In the genomic region with DNA sequence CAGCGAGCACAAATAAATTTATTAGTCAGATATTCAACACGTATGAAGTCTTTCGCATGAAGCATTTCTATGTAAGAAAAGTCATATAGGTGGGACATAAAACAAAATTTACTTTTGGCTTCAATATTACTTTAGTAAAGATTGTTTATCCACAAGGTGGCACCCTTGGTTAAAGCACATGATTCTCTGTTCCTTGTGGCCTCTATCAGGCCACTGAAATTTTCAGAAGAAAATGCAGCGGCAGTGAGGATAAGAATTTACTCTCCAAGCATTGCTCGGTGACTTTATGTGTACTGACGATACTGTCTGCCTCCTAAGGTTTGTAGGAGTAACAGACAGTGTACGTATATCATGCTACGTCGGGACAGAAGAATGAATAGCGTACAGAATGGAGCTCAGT, we compare ENCODE assay signal across 14 mouse cellular contexts.
DNase-seq lines count a peak whose midpoint lies in the region; ATAC-seq lines count a peak whose summit lies in the region.
"Had no signal": no experiment of that assay in that cellular context is flagged by ENCODE, and none has a peak within 500 bp of the region (broad histone marks: within the 10 kb centered on the region; RNA-seq: fewer than 3 reads in every experiment).

No protein-coding gene starts in this region.

- no peaks in the 10 kb centered on the region for H3K9me3 ChIP-seq in hindbrain, embryonic 11.5 days (ENCODE audit: control insufficient read depth, low read length)
- H3K9me3 ChIP-seq in hindbrain, embryonic 10.5 days: no peaks in the 10 kb centered on the region
- no peaks in the 10 kb centered on the region for H3K9me3 ChIP-seq in neural tube, embryonic 14.5 days (ENCODE audit: control insufficient read depth, low read length)
- H3K9me3 ChIP-seq: lung, embryonic 15.5 days; neural tube, embryonic 12.5 days had no signal

- H3K9ac ChIP-seq in hindbrain, embryonic 11.5 days (ENCODE audit: low read depth, low read length): no peak overlapping the region
- H3K9ac ChIP-seq in neural tube, embryonic 14.5 days (replicated peaks; ENCODE audit: low read depth, low read length): no peak overlapping the region
- H3K9ac ChIP-seq: lung, embryonic 15.5 days; neural tube, embryonic 12.5 days had no signal

- H3K36me3 ChIP-seq in hindbrain, embryonic 11.5 days (ENCODE audit: control insufficient read depth, insufficient read depth, low read length): no peaks in the 10 kb centered on the region
- no peaks in the 10 kb centered on the region for H3K36me3 ChIP-seq in hindbrain, embryonic 10.5 days
- H3K36me3 ChIP-seq in neural tube, embryonic 14.5 days (ENCODE audit: control insufficient read depth, insufficient read depth, low read length): no peaks in the 10 kb centered on the region
- H3K36me3 ChIP-seq: lung, embryonic 15.5 days; neural tube, embryonic 12.5 days had no signal

- H3K4me2 ChIP-seq in hindbrain, embryonic 11.5 days (replicated peaks; ENCODE audit: low read depth, low read length): no peak overlapping the region
- no peak overlapping the region for H3K4me2 ChIP-seq in neural tube, embryonic 14.5 days (ENCODE audit: low read depth, low read length)
- H3K4me2 ChIP-seq: lung, embryonic 15.5 days; neural tube, embryonic 12.5 days had no signal

- H3K4me1 ChIP-seq in hindbrain, embryonic 11.5 days (replicated peaks; ENCODE audit: control insufficient read depth, insufficient read depth, low read length): no peaks in the 10 kb centered on the region
- H3K4me1 ChIP-seq in hindbrain, embryonic 10.5 days (replicated peaks): no peaks in the 10 kb centered on the region
- no peaks in the 10 kb centered on the region; the same call in 1 of the 2 replicates for H3K4me1 ChIP-seq in neural tube, embryonic 14.5 days (ENCODE audit: control insufficient read depth, insufficient read depth, low read length)
- H3K4me1 ChIP-seq: lung, embryonic 15.5 days; neural tube, embryonic 12.5 days had no signal

- 84% methylated on average over 10 of the region's 10 CpGs for WGBS in hindbrain, embryonic 11.5 days
- WGBS in hindbrain, embryonic 10.5 days: 87% methylated on average over 10 of the region's 10 CpGs
- 70% methylated on average over 10 of the region's 10 CpGs for WGBS in neural tube, embryonic 14.5 days

- no peak for ATAC-seq in hindbrain, embryonic 11.5 days (ENCODE audit: low FRiP score)
- peak; percentile 38; the same call in 1 of the 2 replicates for ATAC-seq in neural tube, embryonic 14.5 days (ENCODE audit: low read depth)

- H3K4me3 ChIP-seq in hindbrain, embryonic 11.5 days (ENCODE audit: low read depth, low read length): no peak overlapping the region
- no peak overlapping the region for H3K4me3 ChIP-seq in hindbrain, embryonic 10.5 days
- no peak overlapping the region for H3K4me3 ChIP-seq in neural tube, embryonic 14.5 days (ENCODE audit: low read depth, low read length)
- H3K4me3 ChIP-seq: lung, embryonic 15.5 days; neural tube, embryonic 12.5 days had no signal

- no peaks in the 10 kb centered on the region for H3K27me3 ChIP-seq in hindbrain, embryonic 11.5 days (ENCODE audit: control insufficient read depth, insufficient read depth, low read length)
- no peaks in the 10 kb centered on the region for H3K27me3 ChIP-seq in hindbrain, embryonic 10.5 days (ENCODE audit: insufficient read depth, poor library complexity, severe bottlenecking)
- H3K27me3 ChIP-seq in neural tube, embryonic 14.5 days (ENCODE audit: control insufficient read depth, insufficient read depth, low read length): no peaks in the 10 kb centered on the region
- H3K27me3 ChIP-seq: lung, embryonic 15.5 days; neural tube, embryonic 12.5 days had no signal

- DNase-seq in cerebellum, postnatal 10 days: peak; percentile 18 to 42
- DNase-seq in cerebellum, adult 11 months: no peak
- peak; percentile 10 for DNase-seq in hindbrain, embryonic 11.5 days (ENCODE audit: low spot score)
- DNase-seq in hindbrain, embryonic 10.5 days (ENCODE audit: low spot score): no peak
- no peak for DNase-seq in neural tube, embryonic 10.5 days (ENCODE audit: extremely low spot score, low spot score)
- DNase-seq in telencephalon, adult 2 months (ENCODE audit: low read depth, low spot score): peak; percentile 8
- no peak for DNase-seq in liver
- DNase-seq: cerebellum, postnatal 25 days; kidney, postnatal 25 days; right cerebral cortex, postnatal 14 days; thymus, postnatal 14 days had no signal

- no peak overlapping the region for H3K27ac ChIP-seq in hindbrain, embryonic 11.5 days (ENCODE audit: low read depth, low read length)
- H3K27ac ChIP-seq in hindbrain, embryonic 10.5 days: no peak overlapping the region
- no peak overlapping the region for H3K27ac ChIP-seq in neural tube, embryonic 14.5 days (ENCODE audit: low read depth, low read length)
- H3K27ac ChIP-seq: lung, embryonic 15.5 days; neural tube, embryonic 12.5 days had no signal

Comparison
In these comparisons a context has a peak if more than half of its experiments do, and no peak if none do; other contexts are left out.
1. DNase-seq: peak in cerebellum, postnatal 10 days (2 of 2), hindbrain, embryonic 11.5 days (single experiment) and telencephalon, adult 2 months (single experiment); none in cerebellum, adult 11 months (single experiment), hindbrain, embryonic 10.5 days (single experiment), neural tube, embryonic 10.5 days (single experiment) and liver (single experiment).